Mouse (Mus musculus) MEL (cell line): ENCODE results near the gene Irs2.

Experiments
- BHLHE40 ChIP-seq: IDR thresholded peaks from 2 replicates; pipeline ENCODE4 v1.6.1; 2012; ENCODE audit warnings: low read depth, mild to moderate bottlenecking, inconsistent platforms, low read length, improper control_type of control experiment, borderline replicate concordance
- CHD1 ChIP-seq: IDR thresholded peaks from 2 replicates; pipeline ENCODE4 v1.6.1; 2012; ENCODE audit warnings: low read depth, mild to moderate bottlenecking, inconsistent platforms, low read length, improper control_type of control experiment
- CTCF ChIP-seq, 3 experiments: IDR thresholded peaks in 2 of 3; conservative IDR thresholded peaks in 1 of 3; 2 replicates each; pipeline ENCODE4 v1.5.1; 2011 to 2012; ENCODE audit warnings: low read length in 3 of 3, low read depth in 2 of 3, mild to moderate bottlenecking in 2 of 3, improper control_type of control experiment in 1 of 3, inconsistent platforms in 1 of 3, mixed read lengths in 1 of 3, moderate library complexity in 1 of 3; ENCODE audit not compliant: control insufficient read depth in 1 of 3, insufficient read depth in 1 of 3, poor library complexity in 1 of 3, severe bottlenecking in 1 of 3
- EP300 ChIP-seq, 2 experiments: IDR thresholded peaks; 2 replicates each; pipeline ENCODE4 v1.6.1; 2011; ENCODE audit warnings: improper control_type of control experiment in 2 of 2, low read length in 2 of 2, low read depth in 1 of 2, mild to moderate bottlenecking in 1 of 2
- GATA1 ChIP-seq: IDR thresholded peaks from 2 replicates; pipeline ENCODE4 v1.6.1; 2011; ENCODE audit warnings: low read depth, low read length, improper control_type of control experiment
- MXI1 ChIP-seq: IDR thresholded peaks from 2 replicates; pipeline ENCODE4 v1.6.1; 2011; ENCODE audit warnings: mild to moderate bottlenecking, low read depth, low read length, improper control_type of control experiment
- POLR2A ChIP-seq, 2 experiments: IDR thresholded peaks; 2 replicates each; pipeline ENCODE4 v1.6.1; 2011 to 2012; ENCODE audit warnings: low read length in 2 of 2, mild to moderate bottlenecking in 2 of 2, control low read depth in 1 of 2, improper control_type of control experiment in 1 of 2, low read depth in 1 of 2, moderate library complexity in 1 of 2; ENCODE audit not compliant: control insufficient read depth in 1 of 2, insufficient read depth in 1 of 2, poor library complexity in 1 of 2
- UBTF ChIP-seq: IDR thresholded peaks from 2 replicates; pipeline ENCODE4 v1.6.1; 2012; ENCODE audit warnings: low read depth, mild to moderate bottlenecking, inconsistent platforms, low read length, improper control_type of control experiment, moderate library complexity, borderline replicate concordance; ENCODE audit not compliant: insufficient read depth
- USF2 ChIP-seq, 2 experiments: IDR thresholded peaks; 2 replicates each; pipeline ENCODE4 v1.6.1; 2011 to 2012; ENCODE audit warnings: improper control_type of control experiment in 2 of 2, low read length in 2 of 2, borderline replicate concordance in 1 of 2, inconsistent platforms in 1 of 2, low read depth in 1 of 2, mild to moderate bottlenecking in 1 of 2; ENCODE audit not compliant: insufficient read depth in 1 of 2

DNA sequence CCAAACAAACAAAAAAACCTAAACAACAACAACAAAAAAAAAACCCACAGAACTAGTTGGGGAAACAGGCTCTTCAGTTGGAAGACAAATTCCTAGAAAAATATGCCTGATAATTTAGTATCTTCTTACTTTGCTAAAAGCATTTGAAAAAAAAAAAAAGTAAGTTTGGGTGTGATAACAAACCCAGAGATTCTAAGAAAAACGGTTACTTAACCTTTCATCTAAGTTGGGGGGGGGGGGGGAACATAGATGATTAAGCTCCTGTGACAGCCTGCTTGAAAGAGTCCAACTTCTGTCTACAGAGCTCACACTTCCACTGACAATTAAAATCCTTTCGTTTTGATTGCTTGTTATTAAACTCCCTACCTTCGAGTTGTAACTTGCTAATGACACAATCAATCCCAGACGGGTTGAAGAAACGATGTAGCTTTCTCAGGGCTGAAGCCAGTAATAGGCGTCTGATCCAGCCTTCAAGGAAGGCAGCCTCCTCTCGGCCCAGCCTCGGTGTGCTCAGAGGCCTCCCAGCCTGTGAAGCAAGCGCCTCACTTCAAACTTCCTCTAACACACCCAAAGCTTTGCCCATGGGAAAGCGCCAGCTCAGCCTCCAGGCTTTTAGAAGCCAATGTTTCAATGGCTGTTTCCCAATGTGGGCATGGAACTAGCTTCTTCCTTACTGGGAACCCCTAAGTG lies 17.7 kb downstream of the Irs2 start:
- no peak for TF ChIP-seq CTCF (IDR thresholded peaks at IDR 0.05 in 2 of 3, conservative IDR thresholded peaks at IDR 0.05 in 1 of 3; ENCODE audit: control insufficient read depth in 1 of 3, insufficient read depth in 1 of 3, low read depth in 2 of 3, low read length in 3 of 3, poor library complexity in 1 of 3, severe bottlenecking in 1 of 3)
- TF ChIP-seq POLR2A (IDR thresholded peaks at IDR 0.05; ENCODE audit: control insufficient read depth in 1 of 2, insufficient read depth in 1 of 2, low read depth in 1 of 2, low read length in 2 of 2, poor library complexity in 1 of 2) = peak in 1 of 2 experiments; percentile 49; a peak in 2 of 4 replicates
- TF ChIP-seq GATA1 = peak; percentile 79
- TF ChIP-seq EP300 (IDR thresholded peaks at IDR 0.05; ENCODE audit: low read depth in 1 of 2, low read length in 2 of 2) = peak; percentile 88 to 96
- no peak for TF ChIP-seq USF2 (IDR thresholded peaks at IDR 0.05; ENCODE audit: borderline replicate concordance in 1 of 2, insufficient read depth in 1 of 2, low read depth in 1 of 2, low read length in 2 of 2)
- no peak for TF ChIP-seq BHLHE40
- no peak for TF ChIP-seq CHD1
- 0 out of 2 replicates have a peak, but pooled peaks have one; percentile 88 for TF ChIP-seq UBTF
- peak; percentile 18; the same call in 1 of the 2 replicates for TF ChIP-seq MXI1
